ENCODE assay signal across 14 mouse cellular contexts in genomic region chr7:44337121-44337849, GRCm38 (mm10). TPM values are rescaled to one million over a fixed set of nuclear protein-coding genes. Genes with fewer than 3 reads are reported as not detected.
A peak's percentile ranks its signal among the peaks of the same experiment; 100 is the strongest.
DNase-seq lines count a peak whose midpoint lies in the region; ATAC-seq lines count a peak whose summit lies in the region.
"Had no signal": no experiment of that assay in that cellular context is flagged by ENCODE, and none has a peak within 500 bp of the region (broad histone marks: within the 10 kb centered on the region; RNA-seq: fewer than 3 reads in every experiment).

No protein-coding gene starts in this region.

- WGBS in embryonic facial prominence, embryonic 12.5 days: 4% methylated on average over 32 of the region's 32 CpGs
- 2% methylated on average over 32 of the region's 32 CpGs for WGBS in hindbrain, embryonic 16.5 days
- WGBS in stomach, embryonic 15.5 days: 7% methylated on average over 32 of the region's 32 CpGs

- ATAC-seq in embryonic facial prominence, embryonic 12.5 days (ENCODE audit: insufficient number of reproducible peaks, insufficient read depth, low FRiP score, low TSS enrichment): no peak
- peak; percentile 25 for ATAC-seq in hindbrain, embryonic 16.5 days
- no peak for ATAC-seq in stomach, embryonic 15.5 days (ENCODE audit: insufficient read depth, low FRiP score, low read depth)
- no peak for ATAC-seq in monocyte, adult 5-6 weeks (replicated peaks; ENCODE audit: insufficient number of reproducible peaks, low FRiP score, low TSS enrichment, poor library complexity, severe bottlenecking)

- peak overlapping the region; percentile 90; the same call in 1 of the 2 replicates for H3K4me2 ChIP-seq in embryonic facial prominence, embryonic 12.5 days (replicated peaks)
- H3K4me2 ChIP-seq in hindbrain, embryonic 16.5 days (ENCODE audit: low read length): peak overlapping the region; percentile 83
- 0 out of 2 replicates have a peak overlapping the region, but pooled peaks have one; percentile 22 for H3K4me2 ChIP-seq in stomach, embryonic 15.5 days
- H3K4me2 ChIP-seq: embryonic facial prominence, embryonic 15.5 days had no signal

- H3K4me3 ChIP-seq in embryonic facial prominence, embryonic 12.5 days: no peak overlapping the region
- H3K4me3 ChIP-seq in hindbrain, embryonic 16.5 days (ENCODE audit: low read length): peak overlapping the region; percentile 70
- H3K4me3 ChIP-seq in stomach, embryonic 15.5 days (replicated peaks): no peak overlapping the region
- H3K4me3 ChIP-seq: embryonic facial prominence, embryonic 15.5 days; limb, embryonic 12.5 days had no signal

- no peak overlapping the region for H3K27ac ChIP-seq in embryonic facial prominence, embryonic 12.5 days
- peak overlapping the region; percentile 95 for H3K27ac ChIP-seq in hindbrain, embryonic 16.5 days (ENCODE audit: low read depth, low read length)
- no peak overlapping the region for H3K27ac ChIP-seq in stomach, embryonic 15.5 days
- H3K27ac ChIP-seq: embryonic facial prominence, embryonic 15.5 days; limb, embryonic 12.5 days had no signal

- peaks cover 94% of the 10 kb centered on the region for H3K27me3 ChIP-seq in embryonic facial prominence, embryonic 12.5 days
- no peaks in the 10 kb centered on the region; the same call in 1 of the 2 replicates for H3K27me3 ChIP-seq in hindbrain, embryonic 16.5 days (replicated peaks; ENCODE audit: control insufficient read depth, insufficient read depth, low read length)
- peaks cover 52% of the 10 kb centered on the region for H3K27me3 ChIP-seq in stomach, embryonic 15.5 days (replicated peaks)

- no peaks in the 10 kb centered on the region for H3K9me3 ChIP-seq in embryonic facial prominence, embryonic 12.5 days
- H3K9me3 ChIP-seq in hindbrain, embryonic 16.5 days (ENCODE audit: control insufficient read depth, low read length): no peaks in the 10 kb centered on the region
- no peaks in the 10 kb centered on the region for H3K9me3 ChIP-seq in stomach, embryonic 15.5 days
- H3K9me3 ChIP-seq: embryonic facial prominence, embryonic 15.5 days; limb, embryonic 12.5 days had no signal

- H3K4me1 ChIP-seq in embryonic facial prominence, embryonic 12.5 days: peaks cover 8% of the 10 kb centered on the region
- H3K4me1 ChIP-seq in hindbrain, embryonic 16.5 days (ENCODE audit: control insufficient read depth, insufficient read depth, low read depth, low read length): peaks cover 19% of the 10 kb centered on the region
- H3K4me1 ChIP-seq in stomach, embryonic 15.5 days: 0 out of 2 replicates have a peak, but pooled peaks cover 6% of the 10 kb centered on the region

- no peaks in the 10 kb centered on the region for H3K36me3 ChIP-seq in embryonic facial prominence, embryonic 12.5 days
- peaks cover 6% of the 10 kb centered on the region; the same call in 1 of the 2 replicates for H3K36me3 ChIP-seq in hindbrain, embryonic 16.5 days (ENCODE audit: control insufficient read depth, insufficient read depth, low read length)
- H3K36me3 ChIP-seq in stomach, embryonic 15.5 days: no peaks in the 10 kb centered on the region
- H3K36me3 ChIP-seq: embryonic facial prominence, embryonic 15.5 days; limb, embryonic 12.5 days had no signal

- H3K9ac ChIP-seq in embryonic facial prominence, embryonic 12.5 days: no peak overlapping the region
- H3K9ac ChIP-seq in hindbrain, embryonic 16.5 days (ENCODE audit: low read depth, low read length): peak overlapping the region; percentile 91
- no peak overlapping the region for H3K9ac ChIP-seq in stomach, embryonic 15.5 days
- H3K9ac ChIP-seq: embryonic facial prominence, embryonic 15.5 days; limb, embryonic 12.5 days had no signal

- peak; percentile 66 for DNase-seq in right cerebral cortex, adult 18-20 months
- DNase-seq in right cerebral cortex, postnatal 36 days (ENCODE audit: low spot score in 2 of 2): no peak
- DNase-seq in lung, adult 18-20 months: no peak
- DNase-seq: adrenal gland, postnatal 14 days; gastrocnemius, postnatal 14 days; kidney, adult 18-20 months; thymus, postnatal 25 days had no signal

RNA-seq across cellular contexts. Expression of gene Shank1, which starts 27.2 kb away (rescaled TPM):
- 2.4 and 3.8 TPM in 2 replicates for polyA plus RNA-seq in embryonic facial prominence, embryonic 12.5 days (2016; fragmentation: Nextera tagmentation; extraction: Ambion mirVana)
- 33.1 and 33.6 TPM in 2 replicates for polyA plus RNA-seq in hindbrain, embryonic 16.5 days (2015; fragmentation: Nextera tagmentation; extraction: Ambion mirVana)
- 2.2 TPM in 2 replicates for polyA plus RNA-seq in stomach, embryonic 15.5 days (2015; fragmentation: Nextera tagmentation; extraction: Ambion mirVana)
- 0.19 to 1.2 TPM in 2 of 3 replicates, not detected in the other for total RNA-seq in monocyte, adult 5-6 weeks (2017)

RNA-seq across cellular contexts. Expression of gene Clec11a, which starts 30.6 kb away (rescaled TPM):
- polyA plus RNA-seq in embryonic facial prominence, embryonic 12.5 days (2016; fragmentation: Nextera tagmentation; extraction: Ambion mirVana): 1.9 and 2.3 TPM in 2 replicates
- polyA plus RNA-seq in hindbrain, embryonic 16.5 days (2015; fragmentation: Nextera tagmentation; extraction: Ambion mirVana): 3.5 and 3.6 TPM in 2 replicates
- polyA plus RNA-seq in stomach, embryonic 15.5 days (2015; fragmentation: Nextera tagmentation; extraction: Ambion mirVana): 5.1 and 6.9 TPM in 2 replicates
- total RNA-seq in monocyte, adult 5-6 weeks (2017): 0.49 to 1.6 TPM (median 0.85 TPM) in 3 replicates

RNA-seq across cellular contexts. Expression of gene Syt3, which starts 46.6 kb away (rescaled TPM):
- polyA plus RNA-seq in embryonic facial prominence, embryonic 12.5 days (2016; fragmentation: Nextera tagmentation; extraction: Ambion mirVana): 2.9 and 3.3 TPM in 2 replicates
- polyA plus RNA-seq in hindbrain, embryonic 16.5 days (2015; fragmentation: Nextera tagmentation; extraction: Ambion mirVana): 74.8 and 75.6 TPM in 2 replicates
- 1.6 and 1.7 TPM in 2 replicates for polyA plus RNA-seq in stomach, embryonic 15.5 days (2015; fragmentation: Nextera tagmentation; extraction: Ambion mirVana)
- total RNA-seq in monocyte, adult 5-6 weeks (2017): not detected in 3 replicates

RNA-seq across cellular contexts. Expression of gene 1700008O03Rik, which starts 48.3 kb away (rescaled TPM):
- 0.86 and 1.1 TPM in 2 replicates for polyA plus RNA-seq in embryonic facial prominence, embryonic 12.5 days (2016; fragmentation: Nextera tagmentation; extraction: Ambion mirVana)
- polyA plus RNA-seq in hindbrain, embryonic 16.5 days (2015; fragmentation: Nextera tagmentation; extraction: Ambion mirVana): 3.6 and 3.8 TPM in 2 replicates
- polyA plus RNA-seq in stomach, embryonic 15.5 days (2015; fragmentation: Nextera tagmentation; extraction: Ambion mirVana): 0.80 and 1.2 TPM in 2 replicates
- total RNA-seq in monocyte, adult 5-6 weeks (2017): 3.5 TPM in 1 of 3 replicates, not detected in the others
- total RNA-seq: gastrocnemius, postnatal 14 days; MEL had no signal

Comparison
In these comparisons a context has a peak if more than half of its experiments do, and no peak if none do; other contexts are left out.
1. H3K4me2 ChIP-seq: peak in every context shown above with its lines; median percentile 90 in embryonic facial prominence, embryonic 12.5 days; 83 in hindbrain, embryonic 16.5 days; 22 in stomach, embryonic 15.5 days.
2. RNA of gene Syt3, which starts 46.6 kb away (polyA plus RNA-seq): 74.8 to 75.6 TPM in hindbrain, embryonic 16.5 days; 2.9 to 3.3 TPM in embryonic facial prominence, embryonic 12.5 days and 1.6 to 1.7 TPM in stomach, embryonic 15.5 days; every median in the first group is over 10 times any median in the second.